Mouse (Mus musculus) kidney, postnatal 0 days (tissue): Measurements from ENCODE around the gene Hax1. TPM values are rescaled to one million over a fixed set of nuclear protein-coding genes. Genes with fewer than 3 reads are reported as not detected.

ENCODE experiments used
- ATAC-seq: fragments of 200-750 bp; cut with Nextera tagmentation; replicated peaks from 2 replicates; pipeline ENCODE4 v1.8.0; 2017; ENCODE audit warnings: low read depth, moderate number of reproducible peaks, moderate TSS enrichment, moderate library complexity; ENCODE audit not compliant: low FRiP score
- DNase-seq: peaks from one replicate; pipeline ENCODE4 v3.0.0-alpha.2; 2016; ENCODE audit warnings: low spot score
- H3K27ac ChIP-seq: fragments of 300-500 bp; sonication (generic); 2 replicates; pipeline ENCODE4 v1.5.1; 2014; ENCODE audit warnings: mild to moderate bottlenecking
- H3K27me3 ChIP-seq: fragments of 300-500 bp; sonication (generic); 2 replicates; pipeline ENCODE4 v1.6.1; 2014; ENCODE audit warnings: low read length, mixed read lengths; ENCODE audit not compliant: insufficient read depth
- H3K36me3 ChIP-seq: fragments of 300-500 bp; sonication (generic); 2 replicates; pipeline ENCODE4 v1.6.1; 2014; ENCODE audit warnings: low read length, mixed read lengths; ENCODE audit not compliant: insufficient read depth
- H3K4me1 ChIP-seq: fragments of 300-500 bp; sonication (generic); replicated peaks from 2 replicates; pipeline ENCODE4 v1.6.1; 2014; ENCODE audit warnings: antibody characterized with exemption, low read length, mixed read lengths; ENCODE audit not compliant: insufficient read depth
- H3K4me2 ChIP-seq: fragments of 300-500 bp; sonication (generic); 2 replicates; pipeline ENCODE4 v1.6.1; 2014; ENCODE audit warnings: mild to moderate bottlenecking, low read length, moderate library complexity, mixed read lengths
- H3K4me3 ChIP-seq: fragments of 300-500 bp; sonication (generic); replicated peaks from 2 replicates; pipeline ENCODE4 v1.5.1; 2014; ENCODE audit warnings: low read depth, low read length
- H3K9ac ChIP-seq: fragments of 300-500 bp; sonication (generic); 2 replicates; pipeline ENCODE4 v1.6.1; 2014; ENCODE audit warnings: low read depth, low read length
- H3K9me3 ChIP-seq: fragments of 300-500 bp; sonication (generic); replicated peaks from 2 replicates; pipeline ENCODE4 v1.6.1; 2016; ENCODE audit warnings: low read length, inconsistent platforms, mixed read lengths
- CTCF ChIP-seq: IDR thresholded peaks from 2 replicates; pipeline ENCODE4 v1.5.1; 2016; ENCODE audit warnings: antibody characterized with exemption, low read depth, mild to moderate bottlenecking, moderate library complexity
- WGBS: fragments of 180-500 bp; shearing (Covaris S2); extraction: QIAGEN DNeasy Blood & Tissue Kit; methylation state at CpG from one replicate; pipeline ENCODE4 v1.1.7; 2014; 5-methylcytosine and 5-hydroxymethylcytosine counted together
- microRNA-seq: library from miRNA; unstranded; fragments of <30 nt; microRNA quantifications from one replicate; pipeline ENCODE4, GENCODE M21; 2016
- polyA plus RNA-seq: library from polyadenylated mRNA; unstranded; fragments of >200 nt; fragmentation: Nextera tagmentation; extraction: Ambion mirVana; gene quantifications from 2 replicates; pipeline ENCODE4 v1.2.1, GENCODE M21; 2015

Hax1 gene
- polyA plus RNA-seq, 1 experiment from 2014 or later = 160 TPM

DNA sequence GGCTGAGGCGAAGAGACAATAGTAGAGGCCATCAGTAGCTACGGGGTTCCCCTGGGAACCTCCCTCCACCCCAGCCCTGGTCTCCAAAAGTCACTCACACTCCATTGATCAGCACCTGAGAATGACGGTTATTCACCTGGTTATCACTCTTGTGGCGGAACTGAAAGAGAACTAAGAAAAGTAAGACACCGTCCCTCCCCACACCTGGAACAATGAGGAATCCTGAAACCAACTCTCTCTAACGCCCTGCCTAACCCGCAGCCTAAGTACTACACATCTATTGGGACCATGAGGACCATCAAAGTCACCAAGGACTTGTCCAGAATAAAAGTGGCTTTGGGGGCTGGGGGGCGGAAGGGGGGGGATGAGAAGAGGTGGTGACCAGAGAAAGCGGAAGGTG, 40.7 kb downstream of the Hax1 start:
- no peak for ATAC-seq
- H3K4me3 ChIP-seq = no peak overlapping the region

DNA sequence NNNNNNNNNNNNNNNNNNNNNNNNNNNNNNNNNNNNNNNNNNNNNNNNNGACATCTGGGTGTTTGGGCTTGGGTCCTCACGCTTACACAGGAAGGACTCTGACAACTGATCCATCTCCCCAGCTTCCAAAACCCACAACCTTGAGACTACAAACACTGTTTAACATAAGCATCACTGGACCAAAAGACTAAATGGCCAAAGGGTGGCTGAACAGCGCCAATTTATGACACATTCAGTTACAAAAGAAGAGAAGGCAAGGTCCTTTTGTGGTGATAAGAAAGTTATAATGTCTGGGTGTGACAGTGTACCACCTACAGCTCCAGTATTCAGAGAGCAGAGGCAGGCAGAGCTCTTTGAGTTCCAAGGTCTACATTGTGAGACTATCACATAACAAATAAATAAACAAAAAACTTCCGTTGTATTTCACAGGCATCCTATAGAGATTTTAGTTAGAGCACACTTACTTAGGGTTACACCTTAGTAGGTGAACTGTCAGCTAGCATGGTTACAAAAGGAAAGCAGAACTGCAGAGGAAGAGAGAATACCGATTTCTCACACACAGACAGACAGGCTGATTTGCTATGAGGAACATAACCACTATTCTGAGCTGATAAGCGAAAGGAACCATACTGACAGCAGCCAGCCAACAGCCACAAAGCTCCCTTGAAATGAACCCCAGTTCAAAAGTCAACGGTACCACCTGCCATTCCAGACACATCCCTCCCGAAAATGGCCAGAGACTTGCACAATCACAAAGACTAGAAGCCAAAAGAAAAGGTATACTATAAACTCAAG, 42.2 kb downstream of the Hax1 start:
- Histone ChIP-seq H3K9ac (no peak overlapping the region), H3K4me2 (no peak overlapping the region), H3K4me3 (no peak overlapping the region), H3K4me1 (peaks cover 11% of the 10 kb centered on the region), H3K36me3 (peaks cover 56% of the 10 kb centered on the region), H3K9me3 (no peaks in the 10 kb centered on the region), H3K27ac (no peak overlapping the region), H3K27me3 (no peaks in the 10 kb centered on the region)
- DNase-seq (no peak), ATAC-seq (no peak)
- TF ChIP-seq CTCF = no peak
- 92% methylated on average over 7 of the region's 7 CpGs for WGBS

More for the DNA sequence above, 40.7 kb downstream of the Hax1 start:
- no peak overlapping the region for H3K9ac ChIP-seq
- TF ChIP-seq CTCF = no peak
- H3K4me1 ChIP-seq = peaks cover 21% of the 10 kb centered on the region
- no peaks in the 10 kb centered on the region for H3K9me3 ChIP-seq
- DNase-seq = no peak
- peaks cover 43% of the 10 kb centered on the region for H3K36me3 ChIP-seq
- 94% methylated on average over 9 of the region's 9 CpGs for WGBS
- H3K4me2 ChIP-seq = no peak overlapping the region
- no peaks in the 10 kb centered on the region for H3K27me3 ChIP-seq
- H3K27ac ChIP-seq = no peak overlapping the region

DNA sequence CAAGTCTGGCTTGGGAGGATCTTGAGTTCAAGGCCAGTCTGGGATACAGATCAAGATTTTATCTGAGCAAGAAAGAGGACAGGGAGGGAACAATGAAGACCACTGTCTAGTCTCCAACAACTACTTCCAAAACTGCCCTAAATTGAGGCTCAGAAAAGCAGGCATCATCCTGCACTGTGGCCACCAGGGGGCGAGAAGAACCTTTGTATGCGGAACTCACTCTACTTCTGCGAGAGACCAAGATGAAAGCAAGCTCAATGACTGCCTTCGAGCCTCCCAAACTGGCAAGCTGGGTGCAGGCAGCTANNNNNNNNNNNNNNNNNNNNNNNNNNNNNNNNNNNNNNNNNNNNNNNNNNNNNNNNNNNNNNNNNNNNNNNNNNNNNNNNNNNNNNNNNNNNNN, 45.2 kb downstream of the Hax1 start:
- H3K9ac ChIP-seq = no peak overlapping the region
- peaks cover 71% of the 10 kb centered on the region for H3K36me3 ChIP-seq
- no peaks in the 10 kb centered on the region for H3K27me3 ChIP-seq
- H3K4me1 ChIP-seq = no peaks in the 10 kb centered on the region
- H3K27ac ChIP-seq = no peak overlapping the region
- no peak overlapping the region for H3K4me2 ChIP-seq
- H3K9me3 ChIP-seq = no peaks in the 10 kb centered on the region
- ATAC-seq (no peak; the same call in 1 of the 2 replicates), DNase-seq (peak; percentile 91)
- H3K4me3 ChIP-seq = no peak overlapping the region
- WGBS = 3% methylated on average over 4 of the region's 4 CpGs
- TF ChIP-seq CTCF = peak; percentile 97

DNA sequence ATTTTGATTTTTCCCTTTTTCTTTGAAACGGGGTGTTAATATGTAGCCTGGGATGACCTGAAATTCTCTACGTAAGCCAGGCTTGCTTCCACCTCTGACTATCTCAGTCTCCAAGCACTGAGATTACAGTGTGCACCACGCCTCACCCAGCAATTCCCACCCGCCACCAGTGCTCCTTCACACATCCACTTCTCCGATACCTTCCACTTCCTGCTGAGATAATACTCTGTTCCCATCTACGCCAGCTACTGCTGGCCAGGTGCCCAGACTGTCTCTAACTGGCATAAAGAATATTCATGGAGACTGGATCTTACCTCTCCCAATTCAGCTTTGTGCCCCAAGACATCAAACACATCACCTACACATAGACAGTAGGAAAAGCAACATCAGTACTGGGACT, 49.9 kb downstream of the Hax1 start:
- Histone ChIP-seq H3K9ac (no peak overlapping the region), H3K9me3 (no peaks in the 10 kb centered on the region), H3K4me3 (no peak overlapping the region), H3K27me3 (no peaks in the 10 kb centered on the region), H3K27ac (no peak overlapping the region), H3K4me2 (no peak overlapping the region), H3K36me3 (peaks cover 81% of the 10 kb centered on the region), H3K4me1 (no peaks in the 10 kb centered on the region)
- ATAC-seq = no peak
- TF ChIP-seq CTCF = no peak
- no peak for DNase-seq
- WGBS = 89% methylated on average over 6 of the region's 6 CpGs

DNA sequence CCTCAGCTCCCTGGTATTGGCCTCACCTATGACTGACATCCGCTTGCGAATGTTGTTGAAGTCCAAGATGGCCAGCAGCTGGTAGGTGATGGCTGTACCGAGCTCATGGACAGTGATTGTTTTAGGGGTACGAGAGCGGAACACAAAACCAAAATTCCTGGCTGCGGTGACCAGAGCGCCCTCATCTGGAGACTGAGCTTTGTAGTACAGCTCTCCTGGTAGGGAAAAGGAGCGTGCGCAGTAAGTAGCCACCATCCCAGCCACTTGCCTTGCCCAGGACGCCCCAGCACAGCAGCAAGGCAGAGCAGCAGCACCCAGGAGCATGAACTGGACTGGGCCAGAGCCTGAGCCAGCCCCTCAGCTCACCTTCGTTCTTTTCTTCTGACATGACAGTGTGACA, 50.6 kb downstream of the Hax1 start:
- WGBS = 88% methylated on average over 11 of the region's 11 CpGs
- Histone ChIP-seq H3K4me2 (no peak overlapping the region), H3K27me3 (no peaks in the 10 kb centered on the region), H3K36me3 (peaks cover 85% of the 10 kb centered on the region), H3K9ac (no peak overlapping the region), H3K9me3 (no peaks in the 10 kb centered on the region), H3K4me1 (no peaks in the 10 kb centered on the region), H3K27ac (no peak overlapping the region), H3K4me3 (no peak overlapping the region)
- no peak for ATAC-seq
- TF ChIP-seq CTCF = peak; percentile 13; the same call in 1 of the 2 replicates
- DNase-seq = no peak

Small RNA genes within 50 kb of the gene (microRNA-seq; reads per million reads assigned to microRNA genes)
- 1.2 reads per million for gene Mir7669

Other genes with a start within 250 kb of the Hax1 start
- 0.36 and 0.47 TPM in 2 replicates for gene Chrnb2, start 234.1 kb downstream of the Hax1 start, polyA plus RNA-seq
- gene Ube2q1, start 225.2 kb downstream of the Hax1 start, polyA plus RNA-seq = 11.3 and 13.2 TPM in 2 replicates
- gene She, start 167.4 kb downstream of the Hax1 start, polyA plus RNA-seq = 5.4 and 5.9 TPM in 2 replicates
- 1.7 and 2.0 TPM in 2 replicates for gene Il6ra, start 85.6 kb downstream of the Hax1 start, polyA plus RNA-seq
- gene Atp8b2, start 35.3 kb downstream of the Hax1 start, polyA plus RNA-seq = 6.9 and 7.1 TPM in 2 replicates
- gene 4933434E20Rik, start 52.9 kb upstream of the Hax1 start, polyA plus RNA-seq = 166 and 177 TPM in 2 replicates
- 150 TPM in 2 replicates for gene Ubap2l, start 53.8 kb upstream of the Hax1 start, polyA plus RNA-seq
- 352 and 403 TPM in 2 replicates for gene Tpm3, start 73.9 kb upstream of the Hax1 start, polyA plus RNA-seq
- 0.08 and 0.12 TPM in 2 replicates for gene Nup210l, start 105.4 kb upstream of the Hax1 start, polyA plus RNA-seq
- gene Rps27, start 214.9 kb upstream of the Hax1 start, polyA plus RNA-seq = 1,751 and 2,362 TPM in 2 replicates
- 34.0 and 36.7 TPM in 2 replicates for gene Rab13, start 214.9 kb upstream of the Hax1 start, polyA plus RNA-seq
- 153 and 160 TPM in 2 replicates for gene Jtb, start 232.8 kb upstream of the Hax1 start, polyA plus RNA-seq
- 4.0 and 5.1 TPM in 2 replicates for gene Creb3l4, start 244.7 kb upstream of the Hax1 start, polyA plus RNA-seq
- 130 TPM in 2 replicates for gene Slc39a1, start 249.4 kb upstream of the Hax1 start, polyA plus RNA-seq